Mouse (Mus musculus) myocyte (in vitro differentiated cells): ENCODE measurements around the gene Cnst. TPM values are rescaled to one million over a fixed set of nuclear protein-coding genes. Genes with fewer than 3 reads are reported as not detected.

Experiments
- H3K27me3 ChIP-seq: one replicate; pipeline ENCODE4 v1.6.1; 2011; ENCODE audit not compliant: control insufficient read depth, insufficient read depth, insufficient read length
- H3K36me3 ChIP-seq: one replicate; pipeline ENCODE4 v1.6.1; 2011; ENCODE audit not compliant: control insufficient read depth, insufficient read depth
- H3K4me2 ChIP-seq: one replicate; pipeline ENCODE4 v1.6.1; 2011; ENCODE audit warnings: low read depth, control low read depth
- H3K4me3 ChIP-seq: one replicate; pipeline ENCODE4 v1.5.1; 2011; ENCODE audit warnings: mild to moderate bottlenecking, control low read depth, moderate library complexity
- H3K79me2 ChIP-seq: one replicate; pipeline ENCODE4 v1.6.1; 2011; ENCODE audit not compliant: control insufficient read depth, insufficient read depth
- H3ac ChIP-seq: one replicate; pipeline ENCODE4 v1.6.1; 2011; ENCODE audit not compliant: control insufficient read depth, insufficient read length
- CEBPB ChIP-seq: IDR thresholded peaks from 2 replicates; pipeline ENCODE4 v1.6.1; 2011; ENCODE audit warnings: mild to moderate bottlenecking, moderate library complexity; ENCODE audit not compliant: poor library complexity, insufficient read depth, severe bottlenecking
- E2F4 ChIP-seq: IDR thresholded peaks from one replicate; pipeline ENCODE4 v1.6.1; 2011; ENCODE audit warnings: mild to moderate bottlenecking, control low read depth, moderate library complexity; ENCODE audit not compliant: insufficient read depth
- MAX ChIP-seq: IDR thresholded peaks from one replicate; pipeline ENCODE4 v1.6.1; 2011; ENCODE audit warnings: low read depth, mild to moderate bottlenecking, control low read depth
- MYOD1 ChIP-seq, 3 experiments: IDR thresholded peaks; one replicate each; pipeline ENCODE4 v1.6.1; 2011; ENCODE audit warnings: control low read depth in 2 of 3, low read depth in 2 of 3, mild to moderate bottlenecking in 2 of 3, moderate library complexity in 1 of 3; ENCODE audit not compliant: insufficient read length in 2 of 3, control insufficient read depth in 1 of 3
- MYOG ChIP-seq, 3 experiments: IDR thresholded peaks; one replicate each; pipeline ENCODE4 v1.6.1; 2011; ENCODE audit warnings: control low read depth in 2 of 3, low read depth in 2 of 3, mild to moderate bottlenecking in 2 of 3; ENCODE audit not compliant: insufficient read length in 2 of 3, control insufficient read depth in 1 of 3, insufficient read depth in 1 of 3
- POLR2A ChIP-seq: IDR thresholded peaks from one replicate; pipeline ENCODE4 v1.6.1; 2011; ENCODE audit warnings: low read depth, mild to moderate bottlenecking, control low read depth, moderate library complexity; ENCODE audit not compliant: insufficient read length
- POLR2AphosphoS2 ChIP-seq: IDR thresholded peaks from one replicate; pipeline ENCODE4 v1.6.1; 2011; ENCODE audit warnings: low read depth, control low read depth; ENCODE audit not compliant: insufficient read length
- REST ChIP-seq: IDR thresholded peaks from one replicate; pipeline ENCODE4 v1.6.1; 2011; ENCODE audit warnings: mild to moderate bottlenecking, control low read depth, moderate library complexity; ENCODE audit not compliant: insufficient read depth, insufficient read length
- SRF ChIP-seq: IDR thresholded peaks from one replicate; pipeline ENCODE4 v1.6.1; 2011; ENCODE audit warnings: low read depth; ENCODE audit not compliant: control insufficient read depth, insufficient read length
- TCF12 ChIP-seq: IDR thresholded peaks from one replicate; pipeline ENCODE4 v1.6.1; 2011; ENCODE audit warnings: mild to moderate bottlenecking, control low read depth; ENCODE audit not compliant: poor library complexity, insufficient read depth, severe bottlenecking
- TCF3 ChIP-seq: IDR thresholded peaks from one replicate; pipeline ENCODE4 v1.6.1; 2011; ENCODE audit warnings: low read depth, control low read depth; ENCODE audit not compliant: insufficient read length
- USF1 ChIP-seq: IDR thresholded peaks from one replicate; pipeline ENCODE4 v1.6.1; 2011; ENCODE audit warnings: low read depth, mild to moderate bottlenecking, control low read depth, moderate library complexity
- polyA plus RNA-seq: library from polyadenylated mRNA; unstranded; fragments of >200 nt; fragmentation: generic; extraction: Trizol; gene quantifications from one replicate; pipeline ENCODE4 v1.2.1, GENCODE M21; 2012; ENCODE audit warnings: missing spikeins

Cnst gene
- polyA plus RNA-seq, 1 experiment = 14.0 TPM

GRCm38 (mm10) chr1:179624354-179624753 is 78.2 kb downstream of the Cnst start:
- no peak for TF ChIP-seq MYOD1 (IDR thresholded peaks at IDR 0.05; ENCODE audit: control insufficient read depth in 1 of 3, insufficient read length in 2 of 3, low read depth in 2 of 3)
- no peak for TF ChIP-seq MYOG (IDR thresholded peaks at IDR 0.05; ENCODE audit: control insufficient read depth in 1 of 3, insufficient read depth in 1 of 3, insufficient read length in 2 of 3, low read depth in 2 of 3)
- TF ChIP-seq USF1 = no peak
- no peak for TF ChIP-seq POLR2A
- no peak for TF ChIP-seq TCF12
- no peak for TF ChIP-seq SRF
- TF ChIP-seq E2F4 = no peak
- H3K36me3 ChIP-seq = peaks cover 4% of the 10 kb centered on the region

GRCm38 (mm10) chr1:179627855-179628254 is 81.7 kb downstream of the Cnst start:
- H3K79me2 ChIP-seq = no peaks in the 10 kb centered on the region
- TF ChIP-seq TCF12 = no peak
- no peak for TF ChIP-seq REST
- no peak for TF ChIP-seq MAX
- no peak for TF ChIP-seq CEBPB
- TF ChIP-seq SRF = no peak
- TF ChIP-seq POLR2AphosphoS2 = no peak
- no peak for TF ChIP-seq TCF3
- no peak for TF ChIP-seq E2F4
- no peak for TF ChIP-seq POLR2A
- no peak for TF ChIP-seq MYOD1 (IDR thresholded peaks at IDR 0.05; ENCODE audit: control insufficient read depth in 1 of 3, insufficient read length in 2 of 3, low read depth in 2 of 3)
- TF ChIP-seq MYOG (IDR thresholded peaks at IDR 0.05; ENCODE audit: control insufficient read depth in 1 of 3, insufficient read depth in 1 of 3, insufficient read length in 2 of 3, low read depth in 2 of 3) = no peak
- TF ChIP-seq USF1 = no peak
- no peak overlapping the region for H3K4me3 ChIP-seq
- H3K4me2 ChIP-seq = no peak overlapping the region
- peaks cover 4% of the 10 kb centered on the region for H3K36me3 ChIP-seq
- H3ac ChIP-seq = no peak overlapping the region
- no peaks in the 10 kb centered on the region for H3K27me3 ChIP-seq

More at GRCm38 (mm10) chr1:179624354-179624753, 78.2 kb downstream of the Cnst start:
- H3K4me2 ChIP-seq = no peak overlapping the region
- no peak overlapping the region for H3ac ChIP-seq
- no peaks in the 10 kb centered on the region for H3K27me3 ChIP-seq
- no peak overlapping the region for H3K4me3 ChIP-seq
- no peaks in the 10 kb centered on the region for H3K79me2 ChIP-seq

- H3K4me3 ChIP-seq = no peak overlapping the region
Observed at GRCm38 (mm10) chr1:179628438-179629106, 82.4 kb downstream of the Cnst start.

GRCm38 (mm10) chr1:179629276-179629675 is 83.1 kb downstream of the Cnst start:
- no peaks in the 10 kb centered on the region for H3K27me3 ChIP-seq
- H3K4me2 ChIP-seq = no peak overlapping the region
- no peaks in the 10 kb centered on the region for H3K79me2 ChIP-seq
- H3ac ChIP-seq = no peak overlapping the region
- H3K4me3 ChIP-seq = no peak overlapping the region
- peaks cover 4% of the 10 kb centered on the region for H3K36me3 ChIP-seq
- TF ChIP-seq MYOD1 (IDR thresholded peaks at IDR 0.05; ENCODE audit: control insufficient read depth in 1 of 3, insufficient read length in 2 of 3, low read depth in 2 of 3) (no peak), REST (no peak), POLR2AphosphoS2 (no peak), MAX (no peak), POLR2A (no peak), TCF12 (no peak), MYOG (IDR thresholded peaks at IDR 0.05; ENCODE audit: control insufficient read depth in 1 of 3, insufficient read depth in 1 of 3, insufficient read length in 2 of 3, low read depth in 2 of 3) (no peak), TCF3 (no peak), SRF (no peak), USF1 (no peak), CEBPB (no peak), E2F4 (no peak)

More at GRCm38 (mm10) chr1:179628438-179629106, 82.4 kb downstream of the Cnst start:
- no peak overlapping the region for H3K4me2 ChIP-seq
- TF ChIP-seq MAX = no peak
- TF ChIP-seq REST = no peak
- TF ChIP-seq TCF12 = no peak
- no peak for TF ChIP-seq MYOG (IDR thresholded peaks at IDR 0.05; ENCODE audit: control insufficient read depth in 1 of 3, insufficient read depth in 1 of 3, insufficient read length in 2 of 3, low read depth in 2 of 3)
- no peak for TF ChIP-seq POLR2A
- TF ChIP-seq CEBPB = no peak
- no peak for TF ChIP-seq SRF
- TF ChIP-seq TCF3 = no peak
- H3K27me3 ChIP-seq = no peaks in the 10 kb centered on the region
- no peaks in the 10 kb centered on the region for H3K79me2 ChIP-seq
- peaks cover 4% of the 10 kb centered on the region for H3K36me3 ChIP-seq
- H3ac ChIP-seq = no peak overlapping the region
